Mouse (Mus musculus): ENCODE data around the gene Gpatch4. TPM values are rescaled to one million over a fixed set of nuclear protein-coding genes. Genes with fewer than 3 reads are reported as not detected.

The Gpatch4 gene
- 22.1 and 23.9 TPM in 2 replicates for polyA plus RNA-seq (2014; fragmentation: Nextera tagmentation; extraction: Ambion mirVana)

- H3K36me3 ChIP-seq (ENCODE audit: control insufficient read depth, insufficient read depth, low read length) = no peaks in the 10 kb centered on the region
- peak within 1 kb of the TSS; percentile 74 for H3K9ac ChIP-seq (ENCODE audit: low read depth, low read length)
- peak within 1 kb of the TSS; percentile 78 for H3K4me3 ChIP-seq (ENCODE audit: low read depth, low read length)
- H3K9me3 ChIP-seq (replicated peaks; ENCODE audit: control insufficient read depth, low read length) = no peaks in the 10 kb centered on the region
- peaks cover 8% of the 10 kb centered on the region; the same call in 1 of the 2 replicates for H3K27me3 ChIP-seq (ENCODE audit: control insufficient read depth, insufficient read depth, low read length)
- WGBS (ENCODE audit: insufficient replicate concordance) = 8% methylated on average over 36 of the region's 36 CpGs
- peak; percentile 80 for ATAC-seq (replicated peaks; ENCODE audit: insufficient number of reproducible peaks, low FRiP score, low TSS enrichment)
- H3K27ac ChIP-seq (ENCODE audit: low read depth, low read length) = peak within 1 kb of the TSS; percentile 54; the same call in 1 of the 2 replicates
- peak within 1 kb of the TSS; percentile 83 for H3K4me2 ChIP-seq
- no peaks in the 10 kb centered on the region for H3K4me1 ChIP-seq (ENCODE audit: control insufficient read depth, insufficient read depth, low read length)
These were observed at the start of gene Gpatch4 for GRCm38 (mm10) chr3:88042661-88043421. TSS of gene Gpatch4 (plus strand) at chr3:88043108.

- under 1% methylated on average over 5 of the region's 6 CpGs for WGBS (ENCODE audit: insufficient replicate concordance)
These were observed 49.5 kb upstream of the Gpatch4 start for GRCm38 (mm10) chr3:87993436-87993835.

GRCm38 (mm10) chr3:87995331-87995730 lies 47.6 kb upstream of the Gpatch4 start:
- no peaks in the 10 kb centered on the region for H3K36me3 ChIP-seq (ENCODE audit: control insufficient read depth, insufficient read depth, low read length)
- H3K9me3 ChIP-seq (replicated peaks; ENCODE audit: control insufficient read depth, low read length) = no peaks in the 10 kb centered on the region
- 27% methylated on average over 11 of the region's 11 CpGs for WGBS (ENCODE audit: insufficient replicate concordance)
- H3K27ac ChIP-seq (ENCODE audit: low read depth, low read length) = no peak overlapping the region
- H3K9ac ChIP-seq (ENCODE audit: low read depth, low read length) = no peak overlapping the region
- H3K4me3 ChIP-seq (ENCODE audit: low read depth, low read length) = no peak overlapping the region
- ATAC-seq (replicated peaks; ENCODE audit: insufficient number of reproducible peaks, low FRiP score, low TSS enrichment) = no peak
- H3K27me3 ChIP-seq (ENCODE audit: control insufficient read depth, insufficient read depth, low read length) = peaks cover 94% of the 10 kb centered on the region
- H3K4me2 ChIP-seq = no peak overlapping the region
- H3K4me1 ChIP-seq (ENCODE audit: control insufficient read depth, insufficient read depth, low read length) = peaks cover 9% of the 10 kb centered on the region; the same call in 1 of the 2 replicates

More at GRCm38 (mm10) chr3:87993436-87993835, 49.5 kb upstream of the Gpatch4 start:
- Histone ChIP-seq H3K4me1 (ENCODE audit: control insufficient read depth, insufficient read depth, low read length) (no peaks in the 10 kb centered on the region), H3K9ac (ENCODE audit: low read depth, low read length) (no peak overlapping the region), H3K4me3 (ENCODE audit: low read depth, low read length) (no peak overlapping the region), H3K4me2 (no peak overlapping the region), H3K27ac (ENCODE audit: low read depth, low read length) (no peak overlapping the region), H3K27me3 (ENCODE audit: control insufficient read depth, insufficient read depth, low read length) (peaks cover 93% of the 10 kb centered on the region), H3K36me3 (ENCODE audit: control insufficient read depth, insufficient read depth, low read length) (no peaks in the 10 kb centered on the region), H3K9me3 (replicated peaks; ENCODE audit: control insufficient read depth, low read length) (no peaks in the 10 kb centered on the region)
- no peak for ATAC-seq (replicated peaks; ENCODE audit: insufficient number of reproducible peaks, low FRiP score, low TSS enrichment)

GRCm38 (mm10) chr3:87996401-87996800 lies 46.5 kb upstream of the Gpatch4 start:
- Histone ChIP-seq H3K9me3 (replicated peaks; ENCODE audit: control insufficient read depth, low read length) (no peaks in the 10 kb centered on the region), H3K27ac (ENCODE audit: low read depth, low read length) (no peak overlapping the region), H3K4me2 (peak overlapping the region; percentile 62; the same call in 1 of the 2 replicates), H3K4me3 (ENCODE audit: low read depth, low read length) (no peak overlapping the region; the same call in 1 of the 2 replicates), H3K27me3 (ENCODE audit: control insufficient read depth, insufficient read depth, low read length) (peaks cover 94% of the 10 kb centered on the region), H3K4me1 (ENCODE audit: control insufficient read depth, insufficient read depth, low read length) (peaks cover 9% of the 10 kb centered on the region; the same call in 1 of the 2 replicates), H3K36me3 (ENCODE audit: control insufficient read depth, insufficient read depth, low read length) (no peaks in the 10 kb centered on the region), H3K9ac (ENCODE audit: low read depth, low read length) (no peak overlapping the region)
- no peak for ATAC-seq (replicated peaks; ENCODE audit: insufficient number of reproducible peaks, low FRiP score, low TSS enrichment)
- WGBS (ENCODE audit: insufficient replicate concordance) = 5% methylated on average over 15 of the region's 15 CpGs

GRCm38 (mm10) chr3:87996971-87997614 lies 45.8 kb upstream of the Gpatch4 start:
- no peak for ATAC-seq (replicated peaks; ENCODE audit: insufficient number of reproducible peaks, low FRiP score, low TSS enrichment)
- 1% methylated on average over 49 of the region's 49 CpGs for WGBS (ENCODE audit: insufficient replicate concordance)

GRCm38 (mm10) chr3:87998747-87999146 lies 44.2 kb upstream of the Gpatch4 start:
- Histone ChIP-seq H3K4me3 (ENCODE audit: low read depth, low read length) (no peak overlapping the region), H3K36me3 (ENCODE audit: control insufficient read depth, insufficient read depth, low read length) (no peaks in the 10 kb centered on the region), H3K4me1 (ENCODE audit: control insufficient read depth, insufficient read depth, low read length) (peaks cover 9% of the 10 kb centered on the region; the same call in 1 of the 2 replicates), H3K9me3 (replicated peaks; ENCODE audit: control insufficient read depth, low read length) (peaks cover 4% of the 10 kb centered on the region; the same call in 1 of the 2 replicates), H3K27me3 (ENCODE audit: control insufficient read depth, insufficient read depth, low read length) (peaks cover 100% of the 10 kb centered on the region), H3K4me2 (no peak overlapping the region), H3K27ac (ENCODE audit: low read depth, low read length) (no peak overlapping the region), H3K9ac (ENCODE audit: low read depth, low read length) (no peak overlapping the region)
- WGBS (ENCODE audit: insufficient replicate concordance) = 3% methylated on average over 7 of the region's 7 CpGs
- ATAC-seq (replicated peaks; ENCODE audit: insufficient number of reproducible peaks, low FRiP score, low TSS enrichment) = no peak

More at GRCm38 (mm10) chr3:87996971-87997614, 45.8 kb upstream of the Gpatch4 start:
- Histone ChIP-seq H3K36me3 (ENCODE audit: control insufficient read depth, insufficient read depth, low read length) (no peaks in the 10 kb centered on the region), H3K4me3 (ENCODE audit: low read depth, low read length) (peak overlapping the region; percentile 36), H3K9me3 (replicated peaks; ENCODE audit: control insufficient read depth, low read length) (no peaks in the 10 kb centered on the region), H3K27me3 (ENCODE audit: control insufficient read depth, insufficient read depth, low read length) (peaks cover 100% of the 10 kb centered on the region), H3K4me1 (ENCODE audit: control insufficient read depth, insufficient read depth, low read length) (peaks cover 9% of the 10 kb centered on the region; the same call in 1 of the 2 replicates), H3K27ac (ENCODE audit: low read depth, low read length) (no peak overlapping the region), H3K4me2 (peak overlapping the region; percentile 62), H3K9ac (ENCODE audit: low read depth, low read length) (no peak overlapping the region)

GRCm38 (mm10) chr3:87999243-87999895 lies 43.5 kb upstream of the Gpatch4 start:
- Histone ChIP-seq H3K9ac (ENCODE audit: low read depth, low read length) (no peak overlapping the region), H3K4me3 (ENCODE audit: low read depth, low read length) (peak overlapping the region; percentile 38), H3K9me3 (replicated peaks; ENCODE audit: control insufficient read depth, low read length) (peaks cover 4% of the 10 kb centered on the region; the same call in 1 of the 2 replicates), H3K27me3 (ENCODE audit: control insufficient read depth, insufficient read depth, low read length) (peaks cover 97% of the 10 kb centered on the region), H3K27ac (ENCODE audit: low read depth, low read length) (no peak overlapping the region), H3K36me3 (ENCODE audit: control insufficient read depth, insufficient read depth, low read length) (no peaks in the 10 kb centered on the region), H3K4me2 (peak overlapping the region; percentile 66), H3K4me1 (ENCODE audit: control insufficient read depth, insufficient read depth, low read length) (peaks cover 9% of the 10 kb centered on the region; the same call in 1 of the 2 replicates)
- ATAC-seq (replicated peaks; ENCODE audit: insufficient number of reproducible peaks, low FRiP score, low TSS enrichment) = no peak
- WGBS (ENCODE audit: insufficient replicate concordance) = 1% methylated on average over 38 of the region's 38 CpGs

- Histone ChIP-seq H3K36me3 (ENCODE audit: control insufficient read depth, insufficient read depth, low read length) (no peaks in the 10 kb centered on the region), H3K4me2 (peak within 1 kb of the TSS; percentile 66), H3K9ac (ENCODE audit: low read depth, low read length) (no peak within 1 kb of the TSS), H3K4me1 (ENCODE audit: control insufficient read depth, insufficient read depth, low read length) (peaks cover 9% of the 10 kb centered on the region; the same call in 1 of the 2 replicates), H3K27ac (ENCODE audit: low read depth, low read length) (no peak within 1 kb of the TSS), H3K27me3 (ENCODE audit: control insufficient read depth, insufficient read depth, low read length) (peaks cover 94% of the 10 kb centered on the region), H3K4me3 (ENCODE audit: low read depth, low read length) (peak within 1 kb of the TSS; percentile 38), H3K9me3 (replicated peaks; ENCODE audit: control insufficient read depth, low read length) (peaks cover 4% of the 10 kb centered on the region; the same call in 1 of the 2 replicates)
- ATAC-seq (replicated peaks; ENCODE audit: insufficient number of reproducible peaks, low FRiP score, low TSS enrichment) = no peak
- WGBS (ENCODE audit: insufficient replicate concordance) = under 1% methylated on average over 37 of the region's 39 CpGs
These were observed 42.7 kb upstream of the Gpatch4 start, which contains the start of gene Bcan for GRCm38 (mm10) chr3:88000181-88000580. TSS of gene Bcan (minus strand) at chr3:88000230.

Measured in heart, embryonic 11.5 days (tissue).